Mouse (Mus musculus) heart, embryonic 16.5 days (tissue): ENCODE results near the gene Capns1. TPM values are rescaled to one million over a fixed set of nuclear protein-coding genes. Genes with fewer than 3 reads are reported as not detected.
"Not testable (repeated sequence)": the region's sequence is repeated elsewhere in the genome, so short reads cannot be mapped to it uniquely, and the experiment has no call there.

Experiments
- ATAC-seq: fragments of 200-750 bp; cut with Nextera tagmentation; replicated peaks from 2 replicates; pipeline ENCODE4 v1.8.0; 2017; ENCODE audit warnings: moderate number of reproducible peaks; ENCODE audit not compliant: insufficient read depth, low FRiP score; ENCODE audit errors: extremely low read depth
- H3K27ac ChIP-seq: fragments of 300-500 bp; sonication (generic); 2 replicates; pipeline ENCODE4 v1.5.1; 2014; ENCODE audit warnings: mild to moderate bottlenecking, low read length, control low read depth, moderate library complexity
- H3K27me3 ChIP-seq: fragments of 300-500 bp; sonication (generic); 2 replicates; pipeline ENCODE4 v1.6.1; 2014; ENCODE audit warnings: low read length, mixed read lengths; ENCODE audit not compliant: control insufficient read depth, insufficient read depth
- H3K36me3 ChIP-seq: fragments of 300-500 bp; sonication (generic); 2 replicates; pipeline ENCODE4 v1.6.1; 2014; ENCODE audit not compliant: control insufficient read depth, insufficient read depth
- H3K4me1 ChIP-seq: fragments of 300-500 bp; sonication (generic); 2 replicates; pipeline ENCODE4 v1.6.1; 2014; ENCODE audit warnings: low read length, mixed read lengths; ENCODE audit not compliant: control insufficient read depth, insufficient read depth
- H3K4me2 ChIP-seq: fragments of 300-500 bp; sonication (generic); 2 replicates; pipeline ENCODE4 v1.6.1; 2014; ENCODE audit warnings: low read depth, mild to moderate bottlenecking, control low read depth, low read length
- H3K4me3 ChIP-seq: fragments of 300-500 bp; sonication (generic); 2 replicates; pipeline ENCODE4 v1.5.1; 2014; ENCODE audit warnings: mild to moderate bottlenecking, control low read depth, low read length
- H3K9ac ChIP-seq: fragments of 300-500 bp; sonication (generic); 2 replicates; pipeline ENCODE4 v1.6.1; 2014; ENCODE audit warnings: low read length, control low read depth
- H3K9me3 ChIP-seq: fragments of 300-500 bp; sonication (generic); replicated peaks from 2 replicates; pipeline ENCODE4 v1.6.1; 2016; ENCODE audit warnings: low read length; ENCODE audit not compliant: control insufficient read depth
- WGBS: fragments of 180-500 bp; shearing (Covaris S2); extraction: QIAGEN DNeasy Blood & Tissue Kit; methylation state at CpG from one replicate; pipeline ENCODE4 v1.1.7; 2014; 5-methylcytosine and 5-hydroxymethylcytosine counted together
- polyA plus RNA-seq: library from polyadenylated mRNA; unstranded; fragments of >200 nt; fragmentation: Nextera tagmentation; extraction: Ambion mirVana; gene quantifications from 2 replicates; pipeline ENCODE4 v1.2.1, GENCODE M21; 2015

Gene Capns1
- 85.4 and 87.7 TPM in 2 replicates for polyA plus RNA-seq

DNA sequence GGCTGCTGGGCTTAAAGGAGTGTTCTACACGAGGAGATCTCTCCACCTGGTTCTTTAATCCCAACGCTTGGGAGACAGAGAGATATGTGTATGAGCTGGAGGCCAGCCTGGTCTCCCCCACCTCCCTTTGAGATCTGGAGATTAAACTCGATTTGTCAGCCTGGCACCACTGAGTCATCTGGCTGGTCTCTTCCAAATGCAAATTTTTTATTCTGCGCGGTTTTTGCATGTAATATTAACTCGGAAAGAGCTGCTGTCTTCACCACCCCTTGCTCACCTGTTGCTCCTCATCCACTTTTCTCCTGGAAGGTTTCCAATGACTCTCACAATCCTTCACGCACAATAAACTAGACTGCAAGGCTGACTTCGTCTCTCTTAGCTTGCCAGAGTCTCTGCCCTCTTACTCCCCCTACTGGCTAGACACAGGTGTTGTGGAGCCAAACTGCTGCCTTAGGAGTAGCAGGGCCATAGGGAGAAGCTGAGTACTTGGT is at the start of gene Capns1:
TSS of gene Capns1 (minus strand) at position 331 of the 491 bp plus-strand sequence.
- peaks cover 9% of the 10 kb centered on the region for H3K4me1 ChIP-seq
- no peaks in the 10 kb centered on the region for H3K27me3 ChIP-seq
- H3K36me3 ChIP-seq: no peaks in the 10 kb centered on the region
- WGBS: 5% methylated on average over 8 of the region's 8 CpGs
- H3K4me2 ChIP-seq: peak within 1 kb of the TSS; percentile 29; the same call in 1 of the 2 replicates
- H3K4me3 ChIP-seq: no peak within 1 kb of the TSS
- 0 out of 2 replicates have a peak, but pooled peaks have one; percentile 10 for ATAC-seq
- no peaks in the 10 kb centered on the region for H3K9me3 ChIP-seq
- H3K27ac ChIP-seq: no peak within 1 kb of the TSS
- H3K9ac ChIP-seq: no peak within 1 kb of the TSS

DNA sequence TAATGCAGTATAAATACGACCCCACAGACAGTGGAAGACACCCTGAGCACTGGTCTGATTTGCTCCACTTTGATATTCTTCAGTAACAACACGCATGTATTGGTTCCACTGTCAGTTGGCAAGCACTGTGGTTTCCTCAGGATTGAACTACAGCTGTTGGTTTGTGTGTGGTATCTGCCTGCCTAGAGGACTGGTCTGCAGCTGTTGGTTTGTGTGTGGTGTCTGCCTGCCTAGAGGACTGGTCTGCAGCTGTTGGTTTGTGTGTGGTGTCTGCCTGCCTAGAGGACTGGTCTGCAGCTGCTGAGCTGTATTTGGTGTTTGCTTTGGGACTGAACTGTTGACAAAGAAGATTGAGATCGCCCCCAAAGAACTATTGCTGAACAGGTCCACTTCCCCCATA is 38.8 kb upstream of the Capns1 start:
- not testable (repeated sequence) for H3K36me3 ChIP-seq, H3K27me3 ChIP-seq, H3K27ac ChIP-seq, H3K4me1 ChIP-seq, H3K9me3 ChIP-seq, H3K4me2 ChIP-seq, H3K9ac ChIP-seq, H3K4me3 ChIP-seq, ATAC-seq
- 84% methylated on average over 3 of the region's 3 CpGs for WGBS

DNA sequence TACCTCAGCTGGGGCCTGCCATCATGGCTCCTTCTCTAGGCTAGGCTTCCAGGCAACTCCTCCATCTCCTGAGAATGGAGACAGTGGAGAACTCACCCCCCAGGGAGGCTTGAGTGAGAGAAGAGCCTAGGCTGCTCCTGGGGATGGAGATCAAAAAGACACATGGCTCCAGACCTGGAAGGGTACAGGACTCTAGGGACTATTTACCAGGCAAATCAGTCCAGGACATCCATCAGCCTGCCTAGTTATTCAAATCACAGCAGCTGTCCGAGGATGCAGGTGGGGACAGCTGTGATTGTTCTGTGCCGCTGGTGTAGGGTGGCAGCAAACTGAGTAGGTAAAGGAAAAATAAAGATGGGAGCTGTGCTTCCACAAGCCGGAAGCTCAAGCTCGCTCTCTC is 37.0 kb upstream of the Capns1 start, which contains the start of gene Ovol3:
TSS of gene Ovol3 (minus strand) at position 101 of the 400 bp plus-strand sequence.
- Histone ChIP-seq H3K4me2 (no peak within 1 kb of the TSS), H3K4me1 (peaks cover 7% of the 10 kb centered on the region), H3K4me3 (no peak within 1 kb of the TSS), H3K36me3 (peaks cover 3% of the 10 kb centered on the region; the same call in 1 of the 2 replicates), H3K9me3 (no peaks in the 10 kb centered on the region), H3K27me3 (no peaks in the 10 kb centered on the region), H3K9ac (no peak within 1 kb of the TSS), H3K27ac (no peak within 1 kb of the TSS)
- ATAC-seq: no peak
- WGBS: 82% methylated on average over 4 of the region's 4 CpGs

DNA sequence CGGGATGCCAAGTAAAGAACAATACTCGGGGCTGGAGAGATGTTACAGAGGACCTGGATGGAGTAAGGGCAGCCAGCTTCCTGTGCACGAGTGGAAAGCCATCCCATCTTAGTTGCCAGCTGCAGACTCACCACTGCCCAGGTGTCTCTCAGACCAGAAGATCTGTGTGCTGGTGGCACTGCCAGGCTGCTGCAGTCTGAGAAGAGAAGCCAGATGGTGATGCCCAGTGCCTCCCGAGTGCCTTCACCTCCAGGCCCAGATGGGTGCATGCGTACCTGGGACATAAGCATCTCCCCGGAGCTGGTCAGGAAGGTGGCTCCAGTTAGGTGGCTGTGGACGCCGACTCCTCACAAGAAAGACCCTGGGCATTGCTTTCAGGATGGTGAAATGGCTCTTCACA is 36.5 kb upstream of the Capns1 start:
- ATAC-seq: no peak

GRCm38 (mm10) chr7:30234276-30234858 is 35.8 kb upstream of the Capns1 start:
- Histone ChIP-seq H3K27ac (no peak overlapping the region), H3K4me2 (no peak overlapping the region), H3K36me3 (0 out of 2 replicates have a peak, but pooled peaks cover 7% of the 10 kb centered on the region), H3K27me3 (no peaks in the 10 kb centered on the region), H3K9ac (no peak overlapping the region), H3K4me3 (no peak overlapping the region), H3K9me3 (no peaks in the 10 kb centered on the region), H3K4me1 (peaks cover 10% of the 10 kb centered on the region)
- no peak for ATAC-seq
- WGBS: 90% methylated on average over 15 of the region's 15 CpGs

More for the DNA sequence above, 36.5 kb upstream of the Capns1 start:
- WGBS: 91% methylated on average over 8 of the region's 8 CpGs
- H3K27ac ChIP-seq: no peak overlapping the region
- no peaks in the 10 kb centered on the region for H3K27me3 ChIP-seq
- H3K4me1 ChIP-seq: peaks cover 10% of the 10 kb centered on the region
- no peak overlapping the region for H3K4me2 ChIP-seq
- H3K36me3 ChIP-seq: peaks cover 3% of the 10 kb centered on the region; the same call in 1 of the 2 replicates
- H3K4me3 ChIP-seq: no peak overlapping the region
- no peaks in the 10 kb centered on the region for H3K9me3 ChIP-seq
- H3K9ac ChIP-seq: no peak overlapping the region

- 0 out of 2 replicates have a peak, but pooled peaks cover 7% of the 10 kb centered on the region for H3K36me3 ChIP-seq
- no peak for ATAC-seq
- H3K27ac ChIP-seq: no peak overlapping the region
- H3K4me3 ChIP-seq: no peak overlapping the region
- peaks cover 10% of the 10 kb centered on the region for H3K4me1 ChIP-seq
- H3K9ac ChIP-seq: no peak overlapping the region
- H3K27me3 ChIP-seq: no peaks in the 10 kb centered on the region
- WGBS: 86% methylated on average over 20 of the region's 20 CpGs
- no peaks in the 10 kb centered on the region for H3K9me3 ChIP-seq
- H3K4me2 ChIP-seq: peak overlapping the region; percentile 83; the same call in 1 of the 2 replicates
Measured at GRCm38 (mm10) chr7:30233387-30233786, 34.8 kb upstream of the Capns1 start.

DNA sequence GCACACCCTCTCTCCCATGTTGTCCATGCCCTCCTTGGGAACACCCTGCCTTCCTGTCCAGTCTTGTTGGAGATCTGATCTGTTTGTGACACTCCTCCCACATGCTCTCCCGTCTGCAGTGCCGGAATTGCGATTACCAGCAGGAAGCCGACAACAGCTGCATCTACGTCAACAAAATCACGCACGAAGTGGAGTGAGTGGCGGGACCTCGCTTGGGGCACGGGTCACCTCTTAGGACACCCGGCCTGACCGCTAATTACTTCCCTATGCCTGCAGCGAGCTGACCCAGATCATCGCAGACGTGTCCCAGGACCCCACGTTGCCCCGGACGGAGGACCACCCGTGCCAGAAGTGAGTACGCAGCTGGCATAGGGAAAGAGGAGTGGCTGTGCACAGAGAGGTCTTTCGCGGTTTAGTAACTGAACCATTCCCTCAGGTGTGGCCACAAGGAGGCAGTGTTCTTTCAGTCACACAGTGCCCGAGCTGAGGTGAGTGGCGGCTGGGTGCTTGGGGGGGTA is 34.1 kb upstream of the Capns1 start:
- Histone ChIP-seq H3K4me1 (peaks cover 10% of the 10 kb centered on the region), H3K27ac (peak overlapping the region; percentile 94), H3K9me3 (no peaks in the 10 kb centered on the region), H3K4me3 (peak overlapping the region; percentile 75), H3K36me3 (0 out of 2 replicates have a peak, but pooled peaks cover 8% of the 10 kb centered on the region), H3K4me2 (peak overlapping the region; percentile 83), H3K9ac (peak overlapping the region; percentile 83), H3K27me3 (no peaks in the 10 kb centered on the region)
- 5% methylated on average over 24 of the region's 24 CpGs for WGBS
- no peak for ATAC-seq

DNA sequence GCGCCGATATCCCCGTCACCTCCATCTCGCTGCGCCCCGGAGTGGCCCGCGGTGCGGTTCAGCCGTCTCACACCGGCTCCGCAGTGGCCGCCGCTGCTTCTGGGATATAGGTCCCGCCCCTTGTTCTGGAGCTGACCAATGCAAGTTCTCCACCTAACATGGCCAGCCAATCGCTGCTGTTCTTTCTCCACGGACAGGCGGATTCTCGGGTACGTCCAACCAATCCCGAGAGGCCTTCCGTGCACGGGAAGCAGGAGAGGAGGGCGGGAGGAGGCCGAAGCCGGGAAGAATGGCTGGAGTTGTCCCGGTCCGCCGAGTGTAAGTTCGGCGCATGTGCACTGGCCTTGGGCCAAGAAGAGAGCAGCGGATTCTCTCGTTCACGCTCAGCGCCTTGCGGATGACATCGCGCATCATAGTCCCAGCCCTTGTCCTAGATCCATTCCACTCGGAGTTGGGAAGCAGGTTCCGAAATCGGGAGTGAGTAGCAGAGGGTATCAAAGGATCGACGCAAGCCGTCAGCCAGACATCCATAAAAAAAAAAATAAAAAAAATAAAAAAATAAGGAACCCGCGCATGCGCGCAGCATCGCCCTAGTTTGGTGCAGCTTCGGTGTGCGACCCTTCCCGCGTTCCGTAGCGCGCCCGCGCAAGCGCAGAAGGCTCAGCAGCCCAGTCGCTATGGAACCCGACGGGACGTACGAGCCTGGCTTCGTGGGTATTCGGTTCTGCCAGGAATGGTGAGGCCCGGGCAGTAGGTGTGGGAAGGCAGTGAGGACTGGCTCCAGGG is 33.3 kb upstream of the Capns1 start, which contains the start of the genes Polr2i and Tbcb:
TSS of gene Polr2i (plus strand) at position 280 of the 786 bp plus-strand sequence.
TSS of gene Tbcb (minus strand) at position 604 of the 786 bp plus-strand sequence.
- Histone ChIP-seq H3K9ac (peak within 1 kb of the TSS; percentile 83), H3K9me3 (no peaks in the 10 kb centered on the region), H3K27ac (peak within 1 kb of the TSS; percentile 94), H3K4me1 (peaks cover 10% of the 10 kb centered on the region), H3K36me3 (0 out of 2 replicates have a peak, but pooled peaks cover 8% of the 10 kb centered on the region), H3K4me2 (peak within 1 kb of the TSS; percentile 83), H3K4me3 (peak within 1 kb of the TSS; percentile 75), H3K27me3 (no peaks in the 10 kb centered on the region)
- peak; percentile 95 for ATAC-seq
- under 1% methylated on average over 67 of the region's 67 CpGs for WGBS
